Mouse (Mus musculus): ENCODE measurements around the gene Khdc3.
"Not testable (repeated sequence)": the region's sequence is repeated elsewhere in the genome, so short reads cannot be mapped to it uniquely, and the experiment has no call there.

Khdc3 gene

DNA sequence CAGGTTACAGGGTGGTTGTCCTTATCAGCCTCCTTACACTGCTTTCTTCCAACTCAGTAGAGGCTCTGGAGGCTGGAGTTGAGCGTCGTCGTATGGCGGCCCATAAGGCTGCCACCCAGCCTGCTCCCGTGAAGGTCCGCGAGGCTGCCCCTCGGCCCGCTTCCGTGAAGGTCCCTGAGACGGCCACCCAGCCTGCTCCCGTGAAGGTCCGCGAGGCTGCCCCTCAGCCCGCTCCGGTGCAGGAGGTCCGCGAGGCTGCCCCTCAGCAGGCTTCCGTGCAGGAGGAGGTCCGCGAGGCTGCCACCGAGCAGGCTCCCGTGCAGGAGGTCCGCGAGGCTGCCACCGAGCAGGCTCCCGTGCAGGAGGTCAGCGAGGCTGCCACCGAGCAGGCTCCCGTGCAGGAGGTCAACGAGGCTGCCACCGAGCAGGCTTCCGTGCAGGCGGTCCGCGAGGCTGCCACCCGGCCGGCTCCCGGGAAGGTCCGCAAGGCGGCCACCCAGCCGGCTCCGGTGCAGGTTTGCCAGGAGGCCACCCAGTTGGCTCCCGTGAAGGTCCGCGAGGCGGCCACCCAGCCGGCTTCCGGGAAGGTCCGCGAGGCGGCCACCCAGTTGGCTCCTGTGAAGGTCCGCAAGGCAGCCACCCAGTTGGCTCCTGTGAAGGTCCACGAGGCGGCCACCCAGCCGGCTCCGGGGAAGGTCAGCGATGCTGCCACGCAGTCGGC, 1.7 kb downstream of the Khdc3 start:
- no peak for DNase-seq

DNA sequence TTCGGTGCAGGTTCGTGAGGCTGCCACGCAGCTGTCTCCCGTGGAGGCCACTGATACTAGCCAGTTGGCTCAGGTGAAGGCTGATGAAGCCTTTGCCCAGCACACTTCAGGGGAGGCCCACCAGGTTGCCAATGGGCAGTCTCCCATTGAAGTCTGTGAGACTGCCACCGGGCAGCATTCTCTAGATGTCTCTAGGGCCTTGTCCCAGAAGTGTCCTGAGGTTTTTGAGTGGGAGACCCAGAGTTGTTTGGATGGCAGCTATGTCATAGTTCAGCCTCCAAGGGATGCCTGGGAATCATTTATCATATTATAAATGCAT, 2.2 kb downstream of the Khdc3 start:
- DNase-seq = no peak

DNA sequence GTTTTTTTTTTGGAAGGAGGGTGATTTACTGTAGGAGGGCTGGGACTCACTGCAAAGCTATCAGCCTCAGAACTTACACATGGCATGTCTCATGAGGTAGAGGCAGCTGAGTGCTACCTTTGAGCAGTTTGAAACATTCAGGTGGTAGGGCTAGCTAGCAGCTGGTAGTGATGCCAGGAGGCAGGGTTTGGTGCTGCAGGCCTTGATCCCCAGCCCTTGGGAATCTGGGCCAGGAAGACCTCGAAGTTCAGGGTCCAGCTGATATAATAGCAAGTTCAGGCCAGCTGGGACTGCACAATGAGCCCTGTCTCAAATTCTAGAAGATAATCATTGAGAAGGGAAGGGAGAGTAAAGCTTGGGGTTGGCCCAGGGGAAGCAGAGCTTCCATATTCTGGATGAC, 3.5 kb downstream of the Khdc3 start:
- no peak for DNase-seq

DNA sequence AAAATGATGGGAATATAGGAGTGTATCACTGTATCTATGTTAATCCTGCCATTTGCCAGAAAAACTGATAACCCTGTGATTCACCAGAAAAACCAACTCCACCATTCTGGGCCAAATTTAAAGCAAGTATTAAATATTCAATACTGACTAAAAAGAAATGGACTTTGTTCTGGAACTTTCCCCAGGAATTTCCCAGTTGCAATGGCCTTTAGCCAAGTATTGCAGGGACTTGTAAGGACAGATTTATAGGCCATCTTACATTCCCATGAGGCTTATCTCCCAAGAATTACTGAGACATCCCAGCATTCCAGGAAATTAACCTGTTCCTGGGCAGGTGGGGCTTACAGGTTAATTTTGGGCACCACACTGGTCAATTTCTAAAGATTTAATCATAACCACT, 4.1 kb downstream of the Khdc3 start:
- no peak for DNase-seq

DNA sequence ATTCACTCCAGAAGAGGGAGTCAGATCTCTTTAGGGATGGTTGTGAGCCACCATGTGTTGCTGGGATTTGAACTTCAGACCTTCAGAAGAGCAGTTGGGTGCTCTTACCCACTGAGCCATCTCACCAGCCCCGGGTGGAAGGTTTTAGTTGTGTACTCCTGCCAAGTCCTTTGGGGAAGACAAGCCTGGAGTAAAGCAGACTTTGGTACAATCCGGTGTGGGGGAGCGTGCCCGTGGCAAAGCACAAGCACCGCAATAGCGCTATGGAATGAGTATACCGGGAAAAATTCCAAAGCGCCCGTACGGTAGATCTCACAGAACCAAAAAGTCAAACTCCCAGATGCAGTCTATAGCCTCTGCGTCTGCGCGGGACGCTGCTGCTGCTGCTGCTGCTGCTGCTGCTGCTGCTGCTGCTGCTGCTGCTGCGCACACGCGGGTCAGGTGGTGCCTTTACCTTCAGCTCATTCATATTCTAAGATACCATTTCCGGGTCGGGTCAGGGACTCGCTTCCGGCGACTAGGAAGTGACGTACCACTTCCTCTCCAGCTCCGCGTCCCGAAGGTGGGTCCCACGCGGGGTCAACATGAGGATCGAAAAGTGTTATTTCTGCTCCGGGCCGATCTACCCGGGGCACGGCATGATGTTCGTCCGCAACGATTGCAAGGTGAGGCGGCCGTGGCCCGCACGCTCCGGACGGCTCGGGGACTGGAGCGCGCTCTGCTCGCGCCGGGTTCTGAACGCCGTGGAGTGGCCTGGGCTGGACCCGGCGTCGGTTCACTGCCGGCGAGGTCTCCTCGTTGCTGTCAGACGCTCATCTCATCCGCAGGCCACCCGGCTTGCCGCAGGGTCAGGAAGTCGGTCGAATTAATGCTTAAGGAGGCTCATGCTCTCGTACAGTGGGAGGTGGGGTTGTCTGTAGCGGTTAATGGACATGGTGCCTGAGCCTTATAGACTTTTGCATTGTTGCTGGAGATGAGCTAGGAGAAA, 11.6 kb downstream of the Khdc3 start, which contains the start of gene Rsl24d1:
Gene Rsl24d1 (plus strand): TSS at position 508 of the 988 bp plus-strand sequence.
- DNase-seq = peak; percentile 74 to 82

DNA sequence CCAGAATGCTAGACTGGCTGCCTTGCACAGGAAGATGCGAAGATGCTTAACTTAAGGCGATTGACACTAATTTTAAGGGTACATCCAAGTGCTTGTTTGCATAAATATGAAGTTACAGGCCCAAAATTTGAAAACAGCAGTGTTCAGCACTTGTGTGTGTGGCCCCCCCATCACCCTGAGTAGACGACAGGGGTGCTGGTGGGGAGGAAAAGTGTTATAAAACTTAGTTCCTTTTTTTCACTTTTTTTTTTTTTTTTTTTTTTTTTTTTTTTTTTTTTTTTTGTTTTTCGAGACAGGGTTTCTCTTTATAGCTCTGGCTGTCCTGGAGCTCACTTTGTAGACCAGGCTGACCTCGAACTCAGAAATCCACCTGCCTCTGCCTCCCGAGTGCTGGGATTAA, 15.1 kb downstream of the Khdc3 start:
- not testable (repeated sequence) for DNase-seq

DNA sequence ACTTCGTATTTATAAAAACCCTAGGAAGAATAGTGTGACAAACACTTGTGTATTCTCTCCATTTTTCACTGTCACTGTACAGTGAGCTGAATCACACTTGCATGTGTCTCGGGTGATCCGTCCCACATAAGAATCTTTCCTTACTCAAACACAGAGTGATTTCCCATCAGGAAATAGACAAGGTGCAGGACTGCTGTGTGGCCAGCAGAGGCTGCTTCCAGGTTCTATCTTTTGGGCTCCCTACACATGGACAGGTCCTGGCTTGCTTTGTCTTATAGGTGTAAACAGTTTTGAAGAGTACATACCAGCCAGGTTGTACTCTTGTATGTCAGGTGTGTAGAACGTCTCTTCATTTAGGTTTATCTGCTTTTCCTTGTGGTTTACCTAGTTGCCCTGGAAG, 16.4 kb downstream of the Khdc3 start:
- DNase-seq = no peak

DNA sequence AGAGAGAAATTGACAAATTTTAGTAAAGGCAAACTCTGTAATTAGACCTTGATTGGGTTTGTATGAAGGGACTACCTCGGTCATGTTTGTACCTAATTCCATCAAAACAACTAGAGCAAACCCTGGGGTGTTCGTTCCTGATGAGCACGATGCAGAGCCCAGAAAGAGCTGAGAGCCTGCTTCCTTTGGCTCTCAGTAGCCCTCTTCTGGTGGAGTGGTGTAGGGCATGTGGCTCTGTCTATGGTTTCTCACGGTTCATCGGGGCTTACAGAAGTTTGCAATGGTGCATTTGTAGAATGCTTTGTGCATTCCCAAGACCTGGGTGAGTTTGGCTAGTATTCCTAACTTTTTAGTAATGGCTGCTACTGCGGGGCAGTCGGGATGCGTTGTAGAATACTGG, 20.1 kb downstream of the Khdc3 start:
- DNase-seq = peak; percentile 14 to 18

DNA sequence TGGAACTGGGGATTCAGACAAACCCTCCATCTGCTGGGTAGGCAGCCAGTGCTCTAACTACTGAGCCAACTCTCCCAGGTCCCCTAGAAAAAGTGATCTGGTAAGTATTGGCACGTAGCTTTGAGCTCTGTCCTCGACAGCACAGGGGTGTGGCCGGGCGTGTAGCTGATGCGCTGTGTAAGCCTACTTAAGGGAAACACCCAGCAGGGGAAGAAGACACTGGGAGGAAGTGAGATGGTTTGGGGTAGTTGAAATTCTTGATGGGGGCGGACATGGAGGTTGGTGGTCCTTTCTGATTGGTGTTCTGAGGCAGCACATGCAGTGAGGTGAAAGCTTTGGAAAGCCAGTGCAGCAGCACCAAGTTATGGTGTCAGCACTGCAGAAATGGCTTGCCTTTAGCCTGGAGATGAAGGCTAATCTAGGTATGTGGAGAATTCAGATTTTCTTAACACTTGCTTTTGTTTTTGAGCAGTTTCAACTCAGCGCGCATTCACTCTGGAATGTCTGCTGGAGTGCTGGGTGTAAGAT, 23.5 kb downstream of the Khdc3 start:
- DNase-seq = no peak

DNA sequence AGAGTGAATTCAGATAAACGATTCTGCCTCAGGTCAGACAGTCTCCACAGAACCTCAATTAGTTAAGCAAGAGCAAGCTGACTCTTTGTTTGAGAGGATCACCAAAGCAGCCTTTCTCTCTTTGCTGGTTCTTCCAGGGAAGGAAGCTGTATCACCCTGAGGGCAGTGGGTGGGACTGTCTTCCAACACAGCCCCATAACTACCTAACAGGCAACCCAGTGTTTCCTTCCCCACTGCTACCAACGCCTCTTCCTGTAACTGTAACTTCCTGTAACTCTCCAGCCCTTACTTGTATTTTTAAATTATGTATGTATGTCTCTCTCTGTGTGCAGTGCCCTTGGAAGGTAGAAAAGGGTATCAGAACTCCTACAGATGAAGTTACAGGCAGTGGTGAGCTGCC, 25.8 kb downstream of the Khdc3 start:
- no peak for DNase-seq

DNA sequence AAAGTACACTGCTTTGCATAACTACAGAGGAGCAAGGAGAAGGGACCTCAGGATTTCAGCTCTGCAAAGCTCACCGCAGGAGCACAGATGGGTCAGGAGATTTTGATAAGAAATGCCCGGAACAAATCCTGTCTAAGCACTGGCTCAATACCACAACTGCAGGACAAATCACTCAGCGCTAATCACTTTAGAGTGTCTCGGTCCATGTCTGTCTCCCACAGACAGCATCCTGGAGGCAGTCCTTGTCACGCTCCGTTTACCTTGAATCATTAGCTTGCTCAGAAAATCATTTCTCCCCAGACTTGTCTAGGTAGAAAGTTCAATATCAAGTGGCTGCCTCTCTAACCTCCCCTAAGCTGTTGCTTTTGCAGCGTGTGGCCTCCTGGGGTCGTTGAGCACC, 28.2 kb downstream of the Khdc3 start:
- no peak for DNase-seq

DNA sequence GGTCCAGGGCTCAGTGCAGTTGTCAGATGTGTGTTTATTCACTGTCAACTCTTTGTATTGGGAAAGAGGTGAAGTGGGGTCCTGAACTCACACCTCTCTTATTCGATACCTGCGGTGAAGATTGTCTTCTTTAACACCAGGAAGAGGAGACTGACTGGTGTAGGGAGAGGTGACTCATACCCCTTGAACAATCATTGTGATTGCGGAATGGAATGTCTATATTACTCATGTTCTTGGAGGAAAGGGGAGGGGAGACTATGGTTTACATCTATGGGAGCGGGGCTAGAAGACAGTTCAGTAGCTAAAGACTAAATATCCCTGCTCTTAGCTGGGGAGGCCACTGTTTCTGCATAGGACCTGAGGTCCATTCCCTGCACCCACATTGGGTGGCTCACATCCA, 28.9 kb downstream of the Khdc3 start:
- no peak for DNase-seq

DNA sequence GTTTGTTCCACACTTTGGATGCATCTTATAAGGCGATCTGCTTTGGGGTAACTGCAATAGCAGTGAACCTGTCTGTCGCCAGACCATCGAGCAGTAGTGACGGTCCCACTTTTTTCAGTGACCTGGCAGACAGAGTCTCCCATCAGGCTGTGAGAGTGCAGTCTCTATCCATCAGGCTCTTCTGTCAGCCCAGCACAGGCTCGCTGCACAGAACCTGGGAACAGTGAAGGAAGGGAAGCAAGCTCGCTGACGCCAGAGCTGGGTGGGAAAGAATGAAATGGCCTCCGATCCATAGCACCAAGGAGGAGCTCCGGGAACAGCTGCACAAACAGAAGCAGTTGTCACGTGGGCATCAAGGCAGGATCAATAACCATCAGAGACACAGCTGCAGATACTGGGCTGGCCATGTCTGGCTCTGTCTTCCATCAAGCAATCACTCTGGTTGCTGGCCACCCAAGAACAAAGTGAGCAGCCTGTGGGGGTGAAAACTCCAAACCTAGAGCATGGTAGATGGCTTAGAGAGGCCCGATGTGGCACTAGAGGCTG, 35.8 kb downstream of the Khdc3 start:
- DNase-seq = no peak

All from thymus, postnatal 36 days (tissue).